Mouse (Mus musculus): ENCODE results near the gene Sema3g.

Gene Sema3g

GRCm38 (mm10) chr14:31194891-31195513 lies 22.7 kb upstream of the Sema3g start:
- in situ Hi-C loops (cut with MboI; ENCODE audit: unreplicated experiment in 2 of 2) = loop anchor here (5.0 to 10.0 kb wide), 3 partner anchors 73 to 320 kb away; partner anchors contain the start of gene Mustn1 (in 1 of the 2)

- in situ Hi-C loops (cut with MboI; ENCODE audit: unreplicated experiment in 2 of 2) = loop anchor here (5.0 to 10.0 kb wide), 3 partner anchors 73 to 321 kb away; partner anchors contain the start of gene Mustn1 (in 1 of the 2)
These were observed 22.1 kb upstream of the Sema3g start for GRCm38 (mm10) chr14:31195521-31195920.

GRCm38 (mm10) chr14:31195968-31196367 lies 21.7 kb upstream of the Sema3g start:
- in situ Hi-C loops (cut with MboI; ENCODE audit: unreplicated experiment in 2 of 2) = loop anchor here (5.0 to 10.0 kb wide), 3 partner anchors 74 to 321 kb away; partner anchors contain the start of gene Mustn1 (in 1 of the 2)

GRCm38 (mm10) chr14:31197547-31198516 lies 19.8 kb upstream of the Sema3g start:
- in situ Hi-C loops (cut with MboI; ENCODE audit: unreplicated experiment in 2 of 2) = loop anchor here (5.0 to 10.0 kb wide), 3 partner anchors 76 to 323 kb away; partner anchors contain the start of gene Mustn1 (in 1 of the 2)

- in situ Hi-C loops (cut with MboI; ENCODE audit: unreplicated experiment in 2 of 2) = loop anchor here (5.0 to 10.0 kb wide), 3 partner anchors 77 to 325 kb away; partner anchors contain the start of gene Mustn1 (in 1 of the 2)
These were observed 18.1 kb upstream of the Sema3g start for GRCm38 (mm10) chr14:31199599-31199998.

- in situ Hi-C loops (cut with MboI; ENCODE audit: unreplicated experiment in 2 of 2) = loop anchor here in 1 of 2 experiments (25.0 kb wide), 1 partner anchor 887 kb away; the partner anchor contains the start of genes Dph3 and Oxnad1
These were observed 17.6 kb upstream of the Sema3g start for GRCm38 (mm10) chr14:31200038-31200437.

GRCm38 (mm10) chr14:31204844-31205243 lies 12.8 kb upstream of the Sema3g start:
- in situ Hi-C loops (cut with MboI; ENCODE audit: unreplicated experiment in 2 of 2) = loop anchor here (5.0 to 25.0 kb wide), 2 partner anchors 37 to 882 kb away; partner anchors contain the start of genes Dph3 (in 1 of the 2) and Oxnad1 (in 1 of the 2)

- in situ Hi-C loops (cut with MboI; ENCODE audit: unreplicated experiment in 2 of 2) = loop anchor here (5.0 to 25.0 kb wide), 2 partner anchors 37 to 882 kb away; partner anchors contain the start of genes Dph3 (in 1 of the 2) and Oxnad1 (in 1 of the 2)
These were observed 12.5 kb upstream of the Sema3g start for GRCm38 (mm10) chr14:31205244-31205561.

- in situ Hi-C loops (cut with MboI; ENCODE audit: unreplicated experiment in 2 of 2) = loop anchor here (5.0 to 25.0 kb wide), 2 partner anchors 36 to 881 kb away; partner anchors contain the start of genes Dph3 (in 1 of the 2) and Oxnad1 (in 1 of the 2)
These were observed 11.8 kb upstream of the Sema3g start for GRCm38 (mm10) chr14:31205562-31206467.

GRCm38 (mm10) chr14:31206472-31206981 lies 11.1 kb upstream of the Sema3g start:
- in situ Hi-C loops (cut with MboI; ENCODE audit: unreplicated experiment in 2 of 2) = loop anchor here (5.0 to 25.0 kb wide), 2 partner anchors 36 to 881 kb away; partner anchors contain the start of genes Dph3 (in 1 of the 2) and Oxnad1 (in 1 of the 2)

GRCm38 (mm10) chr14:31207070-31207830 lies 10.4 kb upstream of the Sema3g start:
- in situ Hi-C loops (cut with MboI; ENCODE audit: unreplicated experiment in 2 of 2) = loop anchor here (5.0 to 25.0 kb wide), 2 partner anchors 35 to 880 kb away; partner anchors contain the start of genes Dph3 (in 1 of the 2) and Oxnad1 (in 1 of the 2)

GRCm38 (mm10) chr14:31208084-31208483 lies 9.6 kb upstream of the Sema3g start, which contains the start of gene Tnnc1:
Tnnc1 (plus strand) TSS chr14:31208312.
- in situ Hi-C loops (cut with MboI; ENCODE audit: unreplicated experiment in 2 of 2) = loop anchor here (5.0 to 25.0 kb wide), 2 partner anchors 34 to 879 kb away; partner anchors contain the start of genes Dph3 (in 1 of the 2) and Oxnad1 (in 1 of the 2)

- in situ Hi-C loops (cut with MboI; ENCODE audit: unreplicated experiment in 2 of 2) = loop anchor here (5.0 to 25.0 kb wide), 2 partner anchors 33 to 878 kb away; partner anchors contain the start of genes Dph3 (in 1 of the 2) and Oxnad1 (in 1 of the 2)
These were observed 8.5 kb upstream of the Sema3g start for GRCm38 (mm10) chr14:31209133-31209557.

GRCm38 (mm10) chr14:31211854-31212253 lies 5.8 kb upstream of the Sema3g start:
- in situ Hi-C loops (cut with MboI; ENCODE audit: unreplicated experiment in 2 of 2) = loop anchor here in 1 of 2 experiments (5.0 to 25.0 kb wide), 2 partner anchors 35 to 875 kb away; partner anchors contain the start of genes Dph3 and Oxnad1

GRCm38 (mm10) chr14:31212499-31212898 lies 5.2 kb upstream of the Sema3g start:
- in situ Hi-C loops (cut with MboI; ENCODE audit: unreplicated experiment in 2 of 2) = loop anchor here in 1 of 2 experiments (5.0 to 25.0 kb wide), 2 partner anchors 35 to 875 kb away; partner anchors contain the start of genes Dph3 and Oxnad1

GRCm38 (mm10) chr14:31213868-31214267 lies 3.8 kb upstream of the Sema3g start:
- in situ Hi-C loops (cut with MboI; ENCODE audit: unreplicated experiment in 2 of 2) = loop anchor here in 1 of 2 experiments (5.0 to 25.0 kb wide), 2 partner anchors 33 to 873 kb away; partner anchors contain the start of genes Dph3 and Oxnad1

- in situ Hi-C loops (cut with MboI; ENCODE audit: unreplicated experiment in 2 of 2) = loop anchor here (5.0 to 25.0 kb wide), 4 partner anchors 33 to 873 kb away; partner anchors contain the start of genes Dph3 (in 1 of the 2) and Oxnad1 (in 1 of the 2)
These were observed 3.0 kb upstream of the Sema3g start for GRCm38 (mm10) chr14:31214684-31215083.

Measured in v-Abl transformed pro-B cells (cell line).